Mouse (Mus musculus) liver, embryonic 11.5 days (tissue): ENCODE measurements around the gene Pglyrp3. TPM values are rescaled to one million over a fixed set of nuclear protein-coding genes. Genes with fewer than 3 reads are reported as not detected.
"Not testable (repeated sequence)": the region's sequence is repeated elsewhere in the genome, so short reads cannot be mapped to it uniquely, and the experiment has no call there.

Experiments used
- ATAC-seq: fragments of 200-750 bp; cut with Nextera tagmentation; replicated peaks from 2 replicates; pipeline ENCODE4 v1.8.0; 2017; ENCODE audit warnings: moderate number of reproducible peaks, mild to moderate bottlenecking, moderate TSS enrichment, moderate library complexity; ENCODE audit not compliant: low FRiP score
- DNase-seq: peaks from one replicate; pipeline ENCODE4 v3.0.0-alpha.2; 2017; ENCODE audit warnings: low spot score
- H3K27ac ChIP-seq: fragments of 300-500 bp; sonication (generic); 2 replicates; pipeline ENCODE4 v1.5.1; 2014; ENCODE audit warnings: mild to moderate bottlenecking, low read depth, low read length, control low read depth
- H3K27me3 ChIP-seq: fragments of 300-500 bp; sonication (generic); replicated peaks from 2 replicates; pipeline ENCODE4 v1.6.1; 2014; ENCODE audit warnings: low read length, mixed read lengths; ENCODE audit not compliant: control insufficient read depth, insufficient read depth
- H3K36me3 ChIP-seq: fragments of 300-500 bp; sonication (generic); 2 replicates; pipeline ENCODE4 v1.6.1; 2014; ENCODE audit warnings: mild to moderate bottlenecking, low read length, moderate library complexity, mixed read lengths; ENCODE audit not compliant: control insufficient read depth, insufficient read depth
- H3K4me1 ChIP-seq: fragments of 300-500 bp; sonication (generic); replicated peaks from 2 replicates; pipeline ENCODE4 v1.6.1; 2014; ENCODE audit warnings: low read length, mixed read lengths; ENCODE audit not compliant: control insufficient read depth, insufficient read depth
- H3K4me2 ChIP-seq: fragments of 300-500 bp; sonication (generic); 2 replicates; pipeline ENCODE4 v1.6.1; 2014; ENCODE audit warnings: mild to moderate bottlenecking, control low read depth, moderate library complexity
- H3K4me3 ChIP-seq: fragments of 300-500 bp; sonication (generic); 2 replicates; pipeline ENCODE4 v1.5.1; 2014; ENCODE audit warnings: low read depth, low read length, control low read depth
- H3K9ac ChIP-seq: fragments of 300-500 bp; sonication (generic); 2 replicates; pipeline ENCODE4 v1.6.1; 2014; ENCODE audit warnings: low read depth, low read length, control low read depth
- H3K9me3 ChIP-seq: fragments of 300-500 bp; sonication (generic); 2 replicates; pipeline ENCODE4 v1.6.1; 2016; ENCODE audit warnings: low read length, inconsistent platforms, mixed read lengths; ENCODE audit not compliant: control insufficient read depth
- WGBS: fragments of 180-500 bp; shearing (Covaris S2); extraction: QIAGEN DNeasy Blood & Tissue Kit; methylation state at CpG from one replicate; pipeline ENCODE4 v1.1.7; 2014; 5-methylcytosine and 5-hydroxymethylcytosine counted together
- polyA plus RNA-seq: library from polyadenylated mRNA; unstranded; fragments of >200 nt; fragmentation: Nextera tagmentation; extraction: Ambion mirVana; gene quantifications from 2 replicates; pipeline ENCODE4 v1.2.1, GENCODE M21; 2014

Pglyrp3 gene
- not detected in 2 replicates for polyA plus RNA-seq

- H3K4me3 ChIP-seq: no peak within 1 kb of the TSS
- 55% methylated on average over 1 of the region's 1 CpGs for WGBS
- DNase-seq (no peak), ATAC-seq (no peak)
- H3K4me1 ChIP-seq: no peaks in the 10 kb centered on the region
- H3K27me3 ChIP-seq: no peaks in the 10 kb centered on the region
- no peak within 1 kb of the TSS for H3K9ac ChIP-seq
- no peak within 1 kb of the TSS for H3K27ac ChIP-seq
- no peak within 1 kb of the TSS for H3K4me2 ChIP-seq
- no peaks in the 10 kb centered on the region for H3K36me3 ChIP-seq
- no peaks in the 10 kb centered on the region for H3K9me3 ChIP-seq
Observed at GRCm38 (mm10) chr3:92014283-92014682, at the start of gene Pglyrp3. TSS of gene Pglyrp3 (plus strand) at chr3:92014583.

- no peak overlapping the region for H3K4me2 ChIP-seq
- no peak overlapping the region for H3K27ac ChIP-seq
- no peaks in the 10 kb centered on the region for H3K27me3 ChIP-seq
- H3K9ac ChIP-seq: no peak overlapping the region
- DNase-seq: no peak
- H3K4me1 ChIP-seq: no peaks in the 10 kb centered on the region
- no peaks in the 10 kb centered on the region for H3K9me3 ChIP-seq
- no peak overlapping the region for H3K4me3 ChIP-seq
- no peak for ATAC-seq
- H3K36me3 ChIP-seq: no peaks in the 10 kb centered on the region
- WGBS: 65% methylated on average over 1 of the region's 1 CpGs
Observed at GRCm38 (mm10) chr3:92011001-92011400, 3.4 kb upstream of the Pglyrp3 start.

- not testable (repeated sequence) for H3K9me3 ChIP-seq, H3K4me2 ChIP-seq, H3K27me3 ChIP-seq, H3K4me3 ChIP-seq, ATAC-seq, H3K36me3 ChIP-seq, H3K9ac ChIP-seq, H3K27ac ChIP-seq, H3K4me1 ChIP-seq, DNase-seq
- WGBS: 53% methylated on average over 24 of the region's 24 CpGs
Observed at GRCm38 (mm10) chr3:92024541-92024940, 10.2 kb downstream of the Pglyrp3 start.

GRCm38 (mm10) chr3:92033203-92033602 is 18.8 kb downstream of the Pglyrp3 start:
- ATAC-seq: no peak
- Histone ChIP-seq H3K4me3 (no peak overlapping the region), H3K4me1 (no peaks in the 10 kb centered on the region), H3K9me3 (no peaks in the 10 kb centered on the region), H3K27me3 (no peaks in the 10 kb centered on the region), H3K4me2 (no peak overlapping the region), H3K36me3 (no peaks in the 10 kb centered on the region), H3K9ac (no peak overlapping the region), H3K27ac (no peak overlapping the region)
- DNase-seq: no peak
- WGBS: 47% methylated on average over 2 of the region's 2 CpGs

DNA sequence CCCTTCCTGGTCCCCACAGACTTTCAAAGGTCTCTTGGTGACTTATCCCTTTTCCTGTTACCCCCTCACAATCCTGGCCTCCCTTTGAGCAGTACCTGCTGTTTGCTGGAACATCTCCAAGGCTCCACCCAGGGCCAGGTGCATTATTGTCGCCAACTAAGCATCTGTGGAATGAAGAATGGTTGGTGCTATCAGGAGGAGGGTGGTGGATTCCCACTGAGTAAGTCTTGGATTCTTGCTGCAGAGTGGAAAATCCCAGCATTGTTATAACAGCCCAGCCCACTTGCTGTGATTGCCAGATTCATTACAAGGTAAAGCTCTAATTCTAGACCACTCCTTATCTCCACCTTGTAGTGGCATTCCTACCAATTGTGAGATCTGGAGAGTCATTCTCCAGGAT is 19.5 kb downstream of the Pglyrp3 start:
- H3K4me2 ChIP-seq: no peak overlapping the region
- no peak for DNase-seq
- no peaks in the 10 kb centered on the region for H3K27me3 ChIP-seq
- no peaks in the 10 kb centered on the region for H3K9me3 ChIP-seq
- no peak for ATAC-seq
- H3K27ac ChIP-seq: no peak overlapping the region
- no peaks in the 10 kb centered on the region for H3K36me3 ChIP-seq
- H3K9ac ChIP-seq: no peak overlapping the region
- 54% methylated on average over 1 of the region's 1 CpGs for WGBS
- H3K4me3 ChIP-seq: no peak overlapping the region
- H3K4me1 ChIP-seq: no peaks in the 10 kb centered on the region

DNA sequence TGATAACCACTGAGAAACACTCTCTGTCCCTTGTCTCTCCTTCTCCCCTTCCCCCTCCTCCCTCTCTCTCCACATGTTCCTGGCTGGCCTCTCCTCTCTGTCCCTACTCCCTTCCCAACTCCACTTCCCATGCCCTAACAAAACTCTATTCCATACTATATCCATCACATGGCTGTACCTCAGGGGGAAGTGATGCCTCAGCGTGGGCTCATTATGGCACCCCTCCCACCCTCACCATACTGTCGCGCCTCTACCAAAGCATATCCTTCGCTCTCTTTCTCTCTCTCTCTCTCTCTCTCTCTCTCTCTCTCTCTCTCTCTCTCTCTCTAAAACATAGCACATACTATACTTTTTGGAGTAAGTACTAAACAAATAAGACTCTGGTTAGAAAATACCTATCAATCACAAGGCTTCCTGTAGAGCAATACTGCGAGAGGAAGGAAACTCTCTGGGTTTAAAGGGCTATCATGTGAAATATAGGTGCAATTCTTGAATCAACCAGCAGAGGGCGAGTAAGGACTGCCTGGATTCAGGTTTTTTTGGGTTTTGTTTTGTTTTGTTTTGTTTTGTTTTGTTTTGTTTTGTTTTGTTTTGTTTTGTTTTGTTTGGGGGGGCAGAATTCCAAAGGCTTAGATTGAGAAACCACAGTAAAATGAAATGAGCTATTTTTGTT is 36.1 kb downstream of the Pglyrp3 start:
- 50% methylated on average over 6 of the region's 6 CpGs for WGBS

DNA sequence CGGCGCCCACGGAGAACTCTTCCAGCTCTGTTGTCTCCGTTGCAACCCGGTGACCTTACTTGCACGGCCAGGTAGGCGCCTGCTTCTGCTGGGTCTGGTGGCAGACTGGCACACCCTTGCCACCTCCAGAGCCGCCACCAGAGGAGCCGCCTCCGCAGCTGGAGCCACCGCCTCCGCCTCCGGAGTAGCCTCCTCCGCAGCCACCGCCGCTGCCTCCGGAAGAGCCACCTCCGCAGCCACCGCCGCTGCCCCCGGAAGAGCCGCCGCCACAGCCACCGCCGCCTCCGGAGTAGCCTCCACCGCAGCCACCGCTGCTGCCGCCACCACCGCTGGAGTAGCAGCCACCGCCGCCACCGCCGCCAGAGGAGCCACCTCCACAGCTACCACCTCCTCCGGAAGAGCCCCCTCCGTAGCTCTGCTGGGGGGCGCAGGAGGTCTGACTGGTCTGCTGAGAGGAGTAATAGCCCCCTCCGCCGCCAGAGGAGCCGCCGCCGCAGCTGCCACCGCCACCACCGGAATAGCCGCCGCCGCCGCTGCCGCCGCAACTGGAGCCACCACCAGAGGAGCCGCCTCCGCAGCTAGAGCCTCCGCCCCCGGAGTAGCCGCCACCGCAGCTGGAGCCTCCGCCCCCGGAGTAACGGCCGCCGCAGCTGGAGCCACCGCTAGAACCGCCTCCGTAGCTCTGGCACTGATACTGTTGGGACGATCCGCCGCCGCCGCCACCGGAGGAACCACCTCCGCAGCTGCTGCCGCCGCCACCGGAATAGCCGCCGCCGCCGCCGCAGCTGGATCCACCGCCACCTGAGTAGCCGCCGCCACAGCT is 66.3 kb downstream of the Pglyrp3 start:
- DNase-seq (peak; percentile 41), ATAC-seq (peak; percentile 75)
- H3K36me3 ChIP-seq: no peaks in the 10 kb centered on the region
- peak overlapping the region; percentile 82 for H3K4me2 ChIP-seq
- H3K4me1 ChIP-seq: no peaks in the 10 kb centered on the region; the same call in 1 of the 2 replicates
- 1% methylated on average over 74 of the region's 82 CpGs for WGBS
- H3K9me3 ChIP-seq: no peaks in the 10 kb centered on the region
- H3K4me3 ChIP-seq: peak overlapping the region; percentile 57
- H3K27ac ChIP-seq: no peak overlapping the region
- peak overlapping the region; percentile 8 for H3K9ac ChIP-seq
- peaks cover 46% of the 10 kb centered on the region for H3K27me3 ChIP-seq

More for the DNA sequence above, 36.1 kb downstream of the Pglyrp3 start:
- H3K27ac ChIP-seq: no peak overlapping the region
- H3K27me3 ChIP-seq: no peaks in the 10 kb centered on the region
- no peaks in the 10 kb centered on the region for H3K4me1 ChIP-seq
- ATAC-seq (no peak), DNase-seq (no peak)
- H3K9ac ChIP-seq: no peak overlapping the region
- no peak overlapping the region for H3K4me3 ChIP-seq
- H3K4me2 ChIP-seq: no peak overlapping the region
- no peaks in the 10 kb centered on the region for H3K36me3 ChIP-seq
- no peaks in the 10 kb centered on the region for H3K9me3 ChIP-seq
